Mouse (Mus musculus) neural tube, embryonic 11.5 days (tissue): ENCODE data around the gene Nup205. TPM values are rescaled to one million over a fixed set of nuclear protein-coding genes. Genes with fewer than 3 reads are reported as not detected.

Source experiments
- ATAC-seq: fragments of 200-750 bp; cut with Nextera tagmentation; 2 replicates; pipeline ENCODE4 v1.8.0; 2017; ENCODE audit warnings: moderate number of reproducible peaks, mild to moderate bottlenecking, moderate TSS enrichment, moderate library complexity; ENCODE audit not compliant: insufficient read depth, low FRiP score, low TSS enrichment
- DNase-seq: peaks from one replicate; pipeline ENCODE4 v3.0.0-alpha.2; 2015; ENCODE audit warnings: low spot score
- H3K27ac ChIP-seq: fragments of 300-500 bp; sonication (generic); 2 replicates; pipeline ENCODE4 v1.5.1; 2014; ENCODE audit warnings: low read depth, mild to moderate bottlenecking, low read length
- H3K27me3 ChIP-seq: fragments of 300-500 bp; sonication (generic); 2 replicates; pipeline ENCODE4 v1.6.1; 2014; ENCODE audit warnings: mild to moderate bottlenecking, low read length, mixed read lengths; ENCODE audit not compliant: control insufficient read depth, insufficient read depth
- H3K36me3 ChIP-seq: fragments of 300-500 bp; sonication (generic); 2 replicates; pipeline ENCODE4 v1.6.1; 2014; ENCODE audit warnings: mild to moderate bottlenecking, low read length, moderate library complexity, mixed read lengths; ENCODE audit not compliant: control insufficient read depth, insufficient read depth
- H3K4me1 ChIP-seq: fragments of 300-500 bp; sonication (generic); 2 replicates; pipeline ENCODE4 v1.6.1; 2014; ENCODE audit warnings: low read length, mixed read lengths; ENCODE audit not compliant: control insufficient read depth, insufficient read depth
- H3K4me2 ChIP-seq: fragments of 300-500 bp; sonication (generic); 2 replicates; pipeline ENCODE4 v1.6.1; 2014; ENCODE audit warnings: low read depth, mild to moderate bottlenecking, moderate library complexity
- H3K4me3 ChIP-seq: fragments of 300-500 bp; sonication (generic); 2 replicates; pipeline ENCODE4 v1.5.1; 2014; ENCODE audit warnings: low read depth, low read length
- H3K9ac ChIP-seq: fragments of 300-500 bp; sonication (generic); 2 replicates; pipeline ENCODE4 v1.6.1; 2014; ENCODE audit warnings: mild to moderate bottlenecking, low read length
- H3K9me3 ChIP-seq: fragments of 300-500 bp; sonication (generic); 2 replicates; pipeline ENCODE4 v1.6.1; 2016; ENCODE audit warnings: low read length; ENCODE audit not compliant: control insufficient read depth
- WGBS: fragments of 180-500 bp; shearing (Covaris S2); extraction: QIAGEN DNeasy Blood & Tissue Kit; methylation state at CpG from one replicate; pipeline ENCODE4 v1.1.7; 2014; 5-methylcytosine and 5-hydroxymethylcytosine counted together
- polyA plus RNA-seq: library from polyadenylated mRNA; unstranded; fragments of >200 nt; fragmentation: Nextera tagmentation; extraction: Ambion mirVana; gene quantifications from 2 replicates; pipeline ENCODE4 v1.2.1, GENCODE M21; 2014

Nup205 gene
- polyA plus RNA-seq, 1 experiment from 2014 or later: 55.7 TPM

DNA sequence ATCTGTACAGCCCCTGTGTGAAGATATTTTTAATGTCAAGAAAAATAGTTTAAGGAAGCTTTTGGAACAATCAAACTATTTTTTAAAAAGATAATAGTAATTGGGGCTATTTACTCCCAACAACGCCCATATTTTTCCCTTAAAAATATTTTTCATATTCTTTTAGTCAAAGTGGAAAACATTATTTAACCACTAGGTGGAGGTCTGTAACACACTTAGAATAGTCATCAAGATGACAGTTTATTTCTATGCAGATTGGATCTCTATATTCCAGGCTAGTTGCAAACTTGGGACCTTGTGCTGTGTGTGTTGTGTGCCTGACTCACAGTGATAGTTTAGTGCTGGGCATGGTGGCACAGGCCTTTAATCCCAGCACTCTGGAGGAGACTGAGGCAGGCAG is 52.2 kb downstream of the Nup205 start:
- Histone ChIP-seq H3K9me3 (no peaks in the 10 kb centered on the region), H3K27me3 (no peaks in the 10 kb centered on the region), H3K4me2 (no peak overlapping the region), H3K36me3 (peaks cover 7% of the 10 kb centered on the region), H3K27ac (no peak overlapping the region), H3K9ac (no peak overlapping the region), H3K4me3 (no peak overlapping the region), H3K4me1 (no peaks in the 10 kb centered on the region)
- DNase-seq (no peak), ATAC-seq (no peak)
- WGBS: 94% methylated on average over 1 of the region's 1 CpGs

DNA sequence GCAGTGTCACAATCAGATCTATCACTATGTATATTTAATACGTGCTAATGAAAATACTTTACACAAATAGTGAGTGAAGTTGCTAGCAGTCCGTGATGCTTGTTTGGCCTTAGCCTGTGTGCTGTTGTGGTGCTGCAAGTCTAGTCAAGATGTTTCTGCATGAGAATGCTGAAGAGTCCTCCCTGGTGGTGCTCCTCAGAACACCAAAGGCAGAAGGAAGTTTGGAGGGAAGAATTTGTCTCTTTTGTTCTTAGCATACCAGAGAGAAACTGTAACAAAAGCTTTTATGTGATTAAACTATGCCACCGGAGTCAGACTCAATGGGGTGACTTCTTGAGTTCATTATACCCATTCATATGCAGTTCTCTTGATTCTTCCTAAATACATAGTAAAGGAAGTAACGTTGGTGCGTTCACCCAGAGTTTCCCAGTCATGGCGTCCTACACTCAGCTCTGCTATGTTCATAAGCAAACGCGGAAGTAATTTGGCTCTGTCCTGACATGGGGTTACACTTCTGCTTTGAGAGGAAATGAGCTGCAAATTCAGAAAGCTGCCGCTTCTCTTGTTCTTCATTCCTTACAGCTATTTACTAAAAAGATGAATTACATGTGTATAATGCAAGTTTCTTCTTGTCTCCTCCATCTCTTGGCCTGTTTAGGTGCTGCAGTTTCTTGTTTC is 59.0 kb downstream of the Nup205 start:
- DNase-seq: no peak
- no peaks in the 10 kb centered on the region for H3K27me3 ChIP-seq
- peaks cover 10% of the 10 kb centered on the region for H3K36me3 ChIP-seq
- H3K27ac ChIP-seq: no peak overlapping the region
- H3K9me3 ChIP-seq: no peaks in the 10 kb centered on the region
- ATAC-seq: no peak
- H3K9ac ChIP-seq: no peak overlapping the region
- no peak overlapping the region for H3K4me2 ChIP-seq
- H3K4me1 ChIP-seq: no peaks in the 10 kb centered on the region
- no peak overlapping the region for H3K4me3 ChIP-seq
- 68% methylated on average over 9 of the region's 9 CpGs for WGBS

GRCm38 (mm10) chr6:35243252-35243651 is 66.0 kb downstream of the Nup205 start:
- H3K9me3 ChIP-seq: no peaks in the 10 kb centered on the region
- H3K4me2 ChIP-seq: no peak overlapping the region
- H3K4me3 ChIP-seq: no peak overlapping the region
- 93% methylated on average over 4 of the region's 4 CpGs for WGBS
- H3K9ac ChIP-seq: no peak overlapping the region
- no peak for DNase-seq
- no peak for ATAC-seq
- peaks cover 24% of the 10 kb centered on the region for H3K36me3 ChIP-seq
- no peaks in the 10 kb centered on the region for H3K4me1 ChIP-seq
- H3K27me3 ChIP-seq: no peaks in the 10 kb centered on the region
- H3K27ac ChIP-seq: no peak overlapping the region

GRCm38 (mm10) chr6:35243989-35244388 is 66.8 kb downstream of the Nup205 start:
- DNase-seq: no peak
- Histone ChIP-seq H3K9ac (no peak overlapping the region), H3K27ac (no peak overlapping the region), H3K4me2 (no peak overlapping the region), H3K9me3 (no peaks in the 10 kb centered on the region), H3K36me3 (peaks cover 24% of the 10 kb centered on the region), H3K27me3 (no peaks in the 10 kb centered on the region), H3K4me1 (no peaks in the 10 kb centered on the region), H3K4me3 (no peak overlapping the region)
- WGBS: 88% methylated on average over 9 of the region's 9 CpGs
- no peak for ATAC-seq

GRCm38 (mm10) chr6:35245086-35245485 is 67.9 kb downstream of the Nup205 start:
- Histone ChIP-seq H3K27me3 (no peaks in the 10 kb centered on the region), H3K36me3 (peaks cover 21% of the 10 kb centered on the region), H3K9me3 (no peaks in the 10 kb centered on the region), H3K27ac (no peak overlapping the region), H3K9ac (no peak overlapping the region), H3K4me3 (no peak overlapping the region), H3K4me2 (no peak overlapping the region), H3K4me1 (no peaks in the 10 kb centered on the region)
- ATAC-seq (no peak), DNase-seq (no peak)
- 77% methylated on average over 5 of the region's 5 CpGs for WGBS

DNA sequence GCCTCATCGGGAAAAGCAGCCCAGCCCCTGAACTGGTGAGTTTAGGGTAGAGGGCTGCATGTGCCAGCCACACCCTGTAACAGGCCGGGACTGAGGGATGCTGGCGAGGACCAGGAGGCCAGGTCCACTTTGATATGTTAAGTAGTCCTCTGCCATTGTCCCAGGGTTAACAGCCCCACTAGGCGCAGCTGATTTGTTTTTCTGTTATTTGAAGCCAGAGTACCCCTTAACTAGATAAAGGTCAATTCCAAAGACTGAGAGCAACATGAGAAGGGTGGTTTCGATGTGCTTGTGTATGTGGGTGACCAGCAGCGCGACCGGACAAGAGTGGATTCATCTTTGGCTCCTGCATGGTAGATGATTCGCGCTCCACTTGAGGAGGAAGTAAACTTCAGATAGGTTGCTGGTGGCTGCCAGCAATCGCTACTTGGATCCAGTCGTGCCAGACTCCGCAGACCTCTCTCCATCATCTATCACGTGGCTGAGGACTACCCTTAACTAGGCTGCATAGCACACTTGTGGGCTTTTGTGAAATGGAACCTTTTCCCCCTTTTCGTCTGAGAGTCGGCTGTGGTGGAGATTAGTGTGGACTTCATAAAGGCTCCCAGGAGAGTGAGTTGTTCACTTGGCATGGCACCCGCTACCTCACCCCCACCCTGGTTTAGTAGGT is 74.7 kb downstream of the Nup205 start:
- peak overlapping the region; percentile 18; the same call in 1 of the 2 replicates for H3K9ac ChIP-seq
- H3K4me1 ChIP-seq: peaks cover 11% of the 10 kb centered on the region
- H3K27ac ChIP-seq: no peak overlapping the region
- DNase-seq (no peak), ATAC-seq (no peak; the same call in 1 of the 2 replicates)
- H3K4me3 ChIP-seq: peak overlapping the region; percentile 64; the same call in 1 of the 2 replicates
- peak overlapping the region; percentile 29 for H3K4me2 ChIP-seq
- H3K27me3 ChIP-seq: no peaks in the 10 kb centered on the region
- WGBS: 64% methylated on average over 17 of the region's 17 CpGs
- no peaks in the 10 kb centered on the region for H3K36me3 ChIP-seq
- H3K9me3 ChIP-seq: no peaks in the 10 kb centered on the region

GRCm38 (mm10) chr6:35252477-35253346 is 75.5 kb downstream of the Nup205 start:
- Histone ChIP-seq H3K27ac (peak overlapping the region; percentile 21; the same call in 1 of the 2 replicates), H3K4me1 (peaks cover 11% of the 10 kb centered on the region), H3K4me2 (peak overlapping the region; percentile 49), H3K4me3 (peak overlapping the region; percentile 64), H3K27me3 (no peaks in the 10 kb centered on the region), H3K9me3 (no peaks in the 10 kb centered on the region), H3K36me3 (no peaks in the 10 kb centered on the region), H3K9ac (peak overlapping the region; percentile 72)
- WGBS: 1% methylated on average over 55 of the region's 60 CpGs
- ATAC-seq (peak; percentile 91), DNase-seq (peak; percentile 93)

DNA sequence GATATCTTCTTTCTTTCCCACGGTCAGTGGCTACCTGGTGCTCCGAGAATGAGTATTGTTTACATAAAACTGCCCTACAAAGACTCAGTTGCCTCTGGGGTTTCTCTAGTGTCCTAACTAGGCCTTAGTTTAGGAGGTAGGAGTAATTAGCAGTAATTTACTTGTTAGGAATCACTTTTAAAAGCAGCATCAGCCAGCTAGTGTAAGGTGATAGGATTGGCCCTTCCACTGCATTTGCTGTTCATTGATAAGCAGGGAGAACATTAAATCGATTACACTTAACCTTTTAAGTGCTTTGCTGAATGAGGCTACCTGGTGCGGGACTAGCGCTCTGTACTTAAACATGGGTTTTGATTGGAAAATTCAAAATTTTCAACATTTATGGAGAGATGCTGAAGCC is 76.3 kb downstream of the Nup205 start:
- Histone ChIP-seq H3K4me1 (peaks cover 11% of the 10 kb centered on the region), H3K36me3 (no peaks in the 10 kb centered on the region), H3K27me3 (no peaks in the 10 kb centered on the region), H3K9me3 (no peaks in the 10 kb centered on the region), H3K9ac (peak overlapping the region; percentile 72), H3K27ac (no peak overlapping the region), H3K4me3 (peak overlapping the region; percentile 64), H3K4me2 (peak overlapping the region; percentile 49)
- 44% methylated on average over 5 of the region's 5 CpGs for WGBS
- ATAC-seq (no peak), DNase-seq (no peak)
